Mouse (Mus musculus) neural tube, embryonic 13.5 days (tissue): ENCODE results near the gene Ces1f. TPM values are rescaled to one million over a fixed set of nuclear protein-coding genes. Genes with fewer than 3 reads are reported as not detected.

Experiments used
- polyA plus RNA-seq: library from polyadenylated mRNA; unstranded; fragments of >200 nt; fragmentation: Nextera tagmentation; extraction: Ambion mirVana; gene quantifications from 2 replicates; pipeline ENCODE4 v1.2.1, GENCODE M21; 2015

Gene Ces1f
- polyA plus RNA-seq, 1 experiment from 2014 or later: not detected

Other genes starting within 250 kb of the Ces1f start
- gene Ces1a, start 231.6 kb downstream of the Ces1f start, polyA plus RNA-seq: not detected in 2 replicates
- not detected in 2 replicates for gene Ces1b, start 199.7 kb downstream of the Ces1f start, polyA plus RNA-seq
- not detected in 2 replicates for gene Ces1c, start 148.5 kb downstream of the Ces1f start, polyA plus RNA-seq
- gene Ces1d, start 81.9 kb downstream of the Ces1f start, polyA plus RNA-seq: 0.21 and 0.61 TPM in 2 replicates
- gene Ces1e, start 50.1 kb downstream of the Ces1f start, polyA plus RNA-seq: not detected in 2 replicates
- gene Ces1g, start 57.6 kb upstream of the Ces1f start, polyA plus RNA-seq: not detected in 2 replicates
- not detected in 2 replicates for gene Ces1h, start 100.0 kb upstream of the Ces1f start, polyA plus RNA-seq